Mouse (Mus musculus): ENCODE results near the gene Gm28053.

The Gm28053 gene

DNA sequence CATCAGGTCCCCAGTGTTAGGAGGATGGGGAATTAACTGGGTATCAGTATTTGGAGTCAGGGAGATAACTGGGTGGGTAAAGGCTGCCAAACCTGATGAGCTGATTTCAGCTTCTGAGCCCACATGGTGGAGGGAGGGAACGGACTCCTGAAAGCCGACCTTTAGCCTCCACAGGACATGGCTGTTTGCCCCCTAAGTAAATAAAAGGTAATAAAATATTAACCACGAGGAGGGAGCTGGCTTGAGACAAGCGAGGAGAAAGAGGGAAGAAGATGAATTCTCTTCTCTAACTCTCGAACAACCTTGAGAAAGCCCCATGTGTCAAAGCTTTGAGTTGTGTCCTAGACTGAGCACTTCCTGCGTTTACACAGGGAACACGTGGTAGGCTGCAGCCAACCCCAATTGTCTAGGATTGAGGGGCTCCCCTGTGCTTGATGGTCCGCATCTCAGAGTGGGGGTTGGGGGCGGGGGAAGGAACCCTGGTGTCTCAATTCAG is 23.4 kb downstream of the Gm28053 start:
- DNase-seq (ENCODE audit: low read depth, low spot score): no peak
- H3K36me3 ChIP-seq (ENCODE audit: control insufficient read depth, insufficient read depth, low read length, poor library complexity, severe bottlenecking): peaks cover 15% of the 10 kb centered on the region
- H3K27me3 ChIP-seq (ENCODE audit: control insufficient read depth, insufficient read depth, low read length, poor library complexity, severe bottlenecking): no peaks in the 10 kb centered on the region

DNA sequence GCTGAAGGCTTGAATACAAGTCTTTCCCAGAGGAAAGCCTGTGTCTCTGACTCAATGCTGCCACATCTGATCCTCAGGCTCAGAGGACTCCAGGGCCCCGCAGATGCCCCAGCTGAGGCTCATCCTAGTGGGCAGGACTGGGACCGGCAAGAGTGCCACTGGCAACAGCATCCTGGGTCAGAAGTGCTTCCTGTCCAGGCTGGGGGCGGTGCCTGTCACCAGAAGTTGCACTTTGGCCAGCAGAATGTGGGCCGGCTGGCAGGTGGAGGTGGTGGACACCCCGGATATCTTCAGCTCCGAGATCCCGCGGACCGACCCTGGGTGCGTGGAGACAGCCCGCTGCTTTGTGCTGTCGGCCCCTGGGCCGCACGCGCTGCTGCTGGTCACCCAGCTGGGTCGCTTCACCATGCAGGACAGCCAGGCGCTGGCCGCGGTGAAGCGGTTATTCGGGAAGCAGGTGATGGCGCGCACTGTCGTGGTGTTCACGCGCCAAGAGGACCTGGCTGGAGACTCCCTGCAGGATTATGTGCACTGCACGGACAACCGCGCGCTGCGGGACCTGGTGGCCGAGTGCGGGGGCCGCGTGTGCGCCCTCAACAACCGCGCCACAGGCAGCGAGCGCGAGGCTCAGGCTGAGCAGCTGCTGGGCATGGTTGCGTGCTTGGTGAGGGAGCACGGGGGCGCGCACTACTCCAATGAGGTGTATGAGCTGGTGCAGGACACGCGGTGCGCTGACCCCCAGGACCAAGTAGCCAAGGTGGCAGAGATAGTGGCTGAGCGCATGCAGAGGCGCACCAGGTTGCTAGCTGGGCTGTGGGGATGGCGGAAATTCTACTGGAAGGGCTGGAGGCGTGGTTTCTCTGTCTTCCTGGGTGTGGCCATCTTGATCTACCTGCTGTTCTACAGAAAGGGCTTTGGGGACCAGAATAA is 24.3 kb downstream of the Gm28053 start:
- Histone ChIP-seq H3K27me3 (ENCODE audit: control insufficient read depth, insufficient read depth, low read length, poor library complexity, severe bottlenecking) (no peaks in the 10 kb centered on the region), H3K36me3 (ENCODE audit: control insufficient read depth, insufficient read depth, low read length, poor library complexity, severe bottlenecking) (peaks cover 15% of the 10 kb centered on the region)
- no peak for DNase-seq (ENCODE audit: low read depth, low spot score)

DNA sequence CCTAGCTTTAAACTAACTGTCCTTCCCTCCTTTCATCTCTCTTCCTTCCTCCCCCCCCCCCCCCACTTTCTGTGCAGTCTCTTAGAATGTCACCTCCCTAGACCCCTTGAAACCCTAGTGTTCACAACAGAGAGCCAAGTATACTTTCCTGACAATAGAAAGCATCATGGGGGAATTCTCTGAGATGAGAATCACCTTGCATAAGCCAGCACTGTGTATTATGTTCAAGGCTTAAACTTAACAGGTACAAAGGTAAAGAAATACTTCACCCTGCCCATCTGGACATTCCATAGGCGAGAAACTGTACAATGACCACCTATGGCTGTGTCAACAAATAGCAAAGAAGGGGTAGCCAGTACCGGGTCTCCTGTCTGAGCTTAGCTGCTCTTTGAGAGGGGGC is 27.1 kb downstream of the Gm28053 start:
- no peaks in the 10 kb centered on the region for H3K27me3 ChIP-seq (ENCODE audit: control insufficient read depth, insufficient read depth, low read length, poor library complexity, severe bottlenecking)
- no peak for DNase-seq (ENCODE audit: low read depth, low spot score)
- peaks cover 17% of the 10 kb centered on the region for H3K36me3 ChIP-seq (ENCODE audit: control insufficient read depth, insufficient read depth, low read length, poor library complexity, severe bottlenecking)

DNA sequence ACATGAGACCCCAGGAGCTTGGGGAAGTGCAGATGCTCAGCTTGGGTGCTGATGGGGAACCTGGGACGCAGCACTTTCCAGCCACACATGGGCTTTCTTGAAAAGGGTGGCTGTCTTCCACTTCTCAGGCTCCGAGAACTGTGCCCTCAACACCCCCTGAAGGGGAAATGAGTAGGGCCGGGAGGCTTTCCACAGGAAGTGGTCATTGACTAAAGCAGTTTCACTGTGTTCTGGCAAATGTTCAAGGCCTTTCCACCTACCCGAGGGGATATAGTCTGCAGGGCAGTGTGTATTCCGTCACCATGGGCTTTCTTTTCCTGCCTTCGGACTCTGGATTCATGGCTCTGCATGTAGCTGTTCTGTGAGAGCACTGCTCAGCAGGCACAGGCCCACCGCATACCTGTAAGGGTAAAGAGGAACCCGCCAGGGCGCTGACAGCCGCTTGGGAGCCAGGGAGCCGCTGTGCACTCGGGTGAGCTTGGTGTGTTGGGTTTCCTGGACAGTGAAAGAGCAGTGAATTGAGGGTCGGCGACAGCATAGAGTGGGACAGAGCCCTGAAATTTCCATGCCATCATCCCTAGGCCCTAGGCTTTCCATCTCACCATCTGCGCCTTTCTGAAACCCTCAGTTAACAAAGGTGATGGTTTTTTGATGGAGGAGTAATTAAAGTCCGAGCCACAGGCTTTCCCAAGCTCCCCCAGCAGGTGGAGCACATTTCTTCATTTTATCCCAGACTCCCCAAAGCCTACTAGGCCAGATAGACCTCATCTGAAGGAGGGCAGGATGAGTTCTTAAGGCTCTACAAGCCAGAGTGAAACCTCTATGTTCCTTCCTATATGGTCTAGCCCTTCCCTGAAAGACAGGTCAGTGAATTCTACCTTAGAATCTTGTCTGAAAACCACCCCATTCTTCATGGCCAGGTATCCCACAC is 27.8 kb downstream of the Gm28053 start, which contains the start of gene Gimap5:
Gimap5 (plus strand) TSS at position 239 of the 931 bp plus-strand sequence.
- no peaks in the 10 kb centered on the region for H3K27me3 ChIP-seq (ENCODE audit: control insufficient read depth, insufficient read depth, low read length, poor library complexity, severe bottlenecking)
- peak; percentile 87 for DNase-seq (ENCODE audit: low read depth, low spot score)
- H3K36me3 ChIP-seq (ENCODE audit: control insufficient read depth, insufficient read depth, low read length, poor library complexity, severe bottlenecking): peaks cover 19% of the 10 kb centered on the region

DNA sequence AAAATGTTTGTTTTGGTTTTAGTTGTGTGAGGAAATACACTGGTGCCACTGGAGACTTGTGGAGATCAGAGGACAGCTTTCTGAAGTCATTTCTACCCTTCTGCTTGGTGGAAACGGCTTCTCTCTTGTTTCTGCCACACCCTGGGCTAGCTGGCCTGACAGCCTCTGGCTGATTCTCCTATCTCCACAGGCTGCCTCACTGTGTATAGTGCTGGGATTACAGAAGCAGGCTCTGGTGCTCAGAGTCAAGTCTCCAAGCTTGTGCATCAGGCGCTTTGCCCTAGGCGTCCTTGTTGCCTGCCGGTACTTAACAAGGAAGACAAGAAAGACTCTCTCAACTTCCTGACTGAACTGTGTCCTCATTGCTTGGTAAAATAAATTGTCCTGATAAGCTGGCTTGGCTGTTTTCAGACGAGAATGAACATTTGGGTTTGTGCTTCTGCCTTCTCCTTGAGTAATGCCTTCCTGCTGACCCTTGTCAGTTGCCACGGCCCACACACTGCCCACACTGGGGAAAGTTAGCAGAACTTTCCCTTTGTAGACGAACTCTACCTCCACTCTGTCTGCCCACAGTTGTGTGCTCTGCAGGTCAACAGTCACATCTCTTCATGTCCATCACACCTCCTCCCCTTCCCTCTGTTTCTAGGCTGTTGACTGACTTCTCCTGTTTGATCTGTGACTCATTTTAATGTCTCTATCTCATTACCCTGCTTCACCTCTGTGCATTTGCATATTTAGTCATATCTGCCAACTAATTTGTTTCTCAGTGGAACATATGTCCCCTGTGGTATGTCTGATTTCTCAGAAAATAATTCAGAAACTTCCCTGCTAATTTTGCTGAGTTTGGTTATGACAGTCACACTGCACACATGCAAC is 28.9 kb downstream of the Gm28053 start:
- DNase-seq (ENCODE audit: low read depth, low spot score): peak; percentile 79
- H3K27me3 ChIP-seq (ENCODE audit: control insufficient read depth, insufficient read depth, low read length, poor library complexity, severe bottlenecking): no peaks in the 10 kb centered on the region
- peaks cover 13% of the 10 kb centered on the region for H3K36me3 ChIP-seq (ENCODE audit: control insufficient read depth, insufficient read depth, low read length, poor library complexity, severe bottlenecking)

DNA sequence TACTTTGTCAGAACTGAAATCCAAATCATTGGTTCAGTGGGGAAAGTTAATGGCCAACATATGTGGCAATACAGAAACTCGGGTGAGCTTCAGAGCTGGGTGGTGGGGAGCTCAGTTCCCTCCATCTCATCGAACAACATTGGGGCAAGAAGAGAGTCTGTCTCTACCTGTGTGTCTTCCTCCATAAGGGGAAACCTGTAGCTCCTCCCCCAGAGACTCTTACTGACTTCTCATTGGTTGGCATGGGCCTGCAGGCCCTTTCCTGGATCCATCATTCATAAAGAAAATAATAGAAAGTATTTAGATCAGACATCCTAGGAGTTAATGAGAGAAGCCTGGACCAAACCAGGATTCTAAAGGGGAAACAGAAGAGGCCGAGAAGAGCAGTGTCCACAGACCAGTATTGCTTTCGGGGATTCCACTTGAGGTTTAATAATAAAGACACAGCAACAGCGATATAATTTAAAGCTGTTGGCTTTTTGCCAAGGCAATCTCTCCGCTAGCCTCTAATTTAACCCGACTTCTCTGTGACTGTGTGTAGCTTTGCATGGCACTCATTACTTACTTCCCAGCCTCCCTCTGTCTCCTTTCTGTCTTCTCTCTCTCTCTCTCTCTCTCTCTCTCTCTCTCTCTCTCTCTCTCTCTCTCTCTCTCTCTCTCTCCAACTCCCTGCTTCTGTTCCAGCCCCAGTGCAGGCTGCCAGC is 45.3 kb downstream of the Gm28053 start:
- H3K27me3 ChIP-seq (ENCODE audit: control insufficient read depth, insufficient read depth, low read length, poor library complexity, severe bottlenecking): no peaks in the 10 kb centered on the region
- no peak for DNase-seq (ENCODE audit: low read depth, low spot score)

DNA sequence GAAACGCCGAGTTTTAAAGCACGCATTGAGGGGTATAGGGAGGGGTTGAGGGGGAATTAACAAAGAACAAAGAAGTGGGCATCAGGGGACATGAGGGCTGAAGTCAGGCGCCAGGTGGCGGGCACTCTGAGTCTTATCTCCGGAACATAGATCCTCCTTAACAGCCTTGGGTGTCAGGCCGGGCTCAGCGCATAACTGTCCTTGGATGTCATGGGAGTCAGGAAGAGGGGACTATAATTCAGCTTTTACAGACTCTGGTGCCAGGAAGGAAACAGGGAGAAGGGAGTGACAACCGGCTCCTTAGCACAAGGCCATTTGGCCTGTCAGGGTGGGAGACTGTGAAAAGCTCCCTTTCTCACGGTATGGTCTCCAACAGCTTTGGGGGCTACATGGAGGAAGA is 46.1 kb downstream of the Gm28053 start:
- H3K36me3 ChIP-seq (ENCODE audit: control insufficient read depth, insufficient read depth, low read length, poor library complexity, severe bottlenecking): peaks cover 9% of the 10 kb centered on the region
- no peaks in the 10 kb centered on the region for H3K27me3 ChIP-seq (ENCODE audit: control insufficient read depth, insufficient read depth, low read length, poor library complexity, severe bottlenecking)
- DNase-seq (ENCODE audit: low read depth, low spot score): no peak

More for the DNA sequence above, 45.3 kb downstream of the Gm28053 start:
- H3K36me3 ChIP-seq (ENCODE audit: control insufficient read depth, insufficient read depth, low read length, poor library complexity, severe bottlenecking): peaks cover 9% of the 10 kb centered on the region

DNA sequence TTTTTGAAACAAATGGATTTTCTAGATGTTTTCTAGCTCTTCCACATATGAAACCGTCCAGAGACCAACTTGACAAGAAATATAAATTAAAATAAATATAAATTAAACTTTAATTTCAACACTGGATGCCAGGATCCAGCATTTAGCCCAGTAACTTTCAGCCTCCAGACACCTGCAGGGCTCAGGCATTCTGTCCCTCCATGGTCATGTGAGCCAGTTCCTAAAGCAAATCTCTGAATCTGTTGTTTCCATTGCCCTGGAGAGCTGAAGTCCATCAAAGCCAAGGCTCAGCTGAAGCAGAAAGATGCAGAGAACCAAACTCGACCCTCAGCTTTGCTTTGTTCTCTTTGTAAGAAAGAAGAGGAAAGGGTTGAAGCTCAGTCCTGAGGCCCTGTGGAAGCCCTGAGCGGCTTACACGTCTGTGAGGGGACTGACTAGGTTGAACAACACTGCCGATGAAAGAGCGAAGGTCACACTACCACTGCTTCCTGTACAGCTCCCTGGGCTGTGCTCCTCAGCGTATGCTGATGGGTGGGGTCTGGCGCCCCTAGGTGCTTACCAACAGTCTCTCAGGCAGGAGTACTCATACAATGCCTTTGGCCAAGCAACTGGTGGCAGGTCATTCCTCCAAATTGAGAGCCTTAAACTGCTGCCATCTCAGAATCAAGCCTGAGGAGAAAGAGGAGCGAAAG is 49.9 kb downstream of the Gm28053 start:
- H3K27me3 ChIP-seq (ENCODE audit: control insufficient read depth, insufficient read depth, low read length, poor library complexity, severe bottlenecking): no peaks in the 10 kb centered on the region
- peak; percentile 60 for DNase-seq (ENCODE audit: low read depth, low spot score)
- peaks cover 9% of the 10 kb centered on the region for H3K36me3 ChIP-seq (ENCODE audit: control insufficient read depth, insufficient read depth, low read length, poor library complexity, severe bottlenecking)

DNA sequence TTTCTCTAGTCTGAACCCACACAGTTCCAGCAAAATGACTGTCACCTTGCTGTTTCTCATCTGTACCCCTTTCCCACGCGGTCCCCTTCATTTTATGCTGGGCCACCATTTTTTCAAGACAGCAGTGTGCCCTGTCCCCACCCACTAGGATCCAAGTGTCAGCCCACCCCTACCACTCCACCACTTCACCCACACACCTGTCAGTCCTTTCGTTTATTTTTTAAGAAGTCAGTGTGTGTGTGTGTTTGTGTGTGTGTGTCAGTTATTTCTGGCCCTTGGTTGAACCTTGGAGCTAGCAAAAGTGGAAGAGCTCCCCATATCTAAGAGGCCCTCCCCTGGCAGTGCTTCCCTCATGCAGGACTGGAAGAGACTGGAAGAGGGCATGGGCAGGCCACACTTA is 50.5 kb downstream of the Gm28053 start:
- H3K27me3 ChIP-seq (ENCODE audit: control insufficient read depth, insufficient read depth, low read length, poor library complexity, severe bottlenecking): no peaks in the 10 kb centered on the region
- no peak for DNase-seq (ENCODE audit: low read depth, low spot score)
- H3K36me3 ChIP-seq (ENCODE audit: control insufficient read depth, insufficient read depth, low read length, poor library complexity, severe bottlenecking): peaks cover 9% of the 10 kb centered on the region

DNA sequence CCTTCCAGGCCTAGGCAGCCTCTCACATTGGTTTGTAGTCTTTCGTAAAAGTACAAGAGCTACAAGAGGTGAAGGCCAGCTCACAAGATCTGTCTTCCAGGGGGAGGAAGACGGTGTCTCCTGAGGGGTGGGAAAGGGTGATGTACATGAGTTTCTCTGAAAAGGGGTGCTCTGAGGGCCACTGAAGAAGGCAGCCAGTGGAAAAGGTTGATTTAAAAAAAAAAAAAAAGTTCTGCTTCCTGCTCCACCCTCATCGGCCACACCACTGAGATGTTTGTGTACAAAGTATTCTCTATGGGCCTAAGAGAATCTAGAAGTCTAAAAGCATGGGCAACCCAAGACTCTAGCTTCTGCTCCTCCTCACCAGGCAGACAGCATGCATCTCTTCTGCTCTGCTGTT is 52.3 kb downstream of the Gm28053 start, which contains the start of gene Gimap3:
Gimap3 (minus strand) TSS at position 156 of the 400 bp plus-strand sequence.
- Histone ChIP-seq H3K36me3 (ENCODE audit: control insufficient read depth, insufficient read depth, low read length, poor library complexity, severe bottlenecking) (peaks cover 9% of the 10 kb centered on the region), H3K27me3 (ENCODE audit: control insufficient read depth, insufficient read depth, low read length, poor library complexity, severe bottlenecking) (no peaks in the 10 kb centered on the region)
- peak; percentile 55 for DNase-seq (ENCODE audit: low read depth, low spot score)

DNA sequence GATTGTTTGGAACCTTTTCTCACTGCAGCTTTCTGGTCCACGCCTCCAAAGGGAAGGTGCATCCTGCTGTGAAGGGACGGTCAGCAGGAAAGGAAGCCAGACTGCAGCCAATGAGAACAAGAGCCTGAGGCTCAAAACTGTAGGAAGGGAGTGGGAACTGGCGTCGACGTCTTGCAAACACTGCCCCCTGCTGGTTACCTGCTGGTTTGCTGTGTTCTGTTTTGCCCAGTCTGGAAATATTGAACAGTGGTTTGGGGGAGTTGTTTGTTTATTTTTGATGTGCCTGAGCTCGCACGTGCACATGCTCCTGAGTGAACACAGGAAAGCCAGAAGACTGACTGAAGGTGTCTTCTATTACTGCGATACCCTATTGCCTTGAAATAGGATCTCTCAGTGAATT is 53.6 kb downstream of the Gm28053 start:
- H3K36me3 ChIP-seq (ENCODE audit: control insufficient read depth, insufficient read depth, low read length, poor library complexity, severe bottlenecking): peaks cover 3% of the 10 kb centered on the region; the same call in 1 of the 2 replicates
- no peaks in the 10 kb centered on the region for H3K27me3 ChIP-seq (ENCODE audit: control insufficient read depth, insufficient read depth, low read length, poor library complexity, severe bottlenecking)
- peak; percentile 87 for DNase-seq (ENCODE audit: low read depth, low spot score)

DNA sequence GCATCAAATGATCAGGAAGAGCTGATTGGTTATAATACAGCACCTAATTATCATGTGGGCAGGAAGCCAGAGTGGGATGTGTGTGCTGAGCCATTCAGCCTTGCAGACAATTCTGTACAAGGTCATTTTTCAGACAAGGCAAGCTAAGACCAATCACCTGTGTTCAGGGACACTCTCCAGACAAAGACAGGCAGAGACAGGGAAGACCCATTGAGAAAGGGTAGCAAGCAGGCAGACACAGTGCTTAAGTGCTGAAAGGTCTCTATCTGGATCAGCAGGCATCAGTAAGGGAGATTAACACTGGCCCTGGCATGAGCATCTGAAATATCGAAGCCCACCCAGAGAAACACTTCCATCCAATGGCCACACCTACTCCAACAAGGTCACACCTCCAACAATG is 66.0 kb downstream of the Gm28053 start:
- no peaks in the 10 kb centered on the region for H3K36me3 ChIP-seq (ENCODE audit: control insufficient read depth, insufficient read depth, low read length, poor library complexity, severe bottlenecking)
- H3K27me3 ChIP-seq (ENCODE audit: control insufficient read depth, insufficient read depth, low read length, poor library complexity, severe bottlenecking): no peaks in the 10 kb centered on the region

DNA sequence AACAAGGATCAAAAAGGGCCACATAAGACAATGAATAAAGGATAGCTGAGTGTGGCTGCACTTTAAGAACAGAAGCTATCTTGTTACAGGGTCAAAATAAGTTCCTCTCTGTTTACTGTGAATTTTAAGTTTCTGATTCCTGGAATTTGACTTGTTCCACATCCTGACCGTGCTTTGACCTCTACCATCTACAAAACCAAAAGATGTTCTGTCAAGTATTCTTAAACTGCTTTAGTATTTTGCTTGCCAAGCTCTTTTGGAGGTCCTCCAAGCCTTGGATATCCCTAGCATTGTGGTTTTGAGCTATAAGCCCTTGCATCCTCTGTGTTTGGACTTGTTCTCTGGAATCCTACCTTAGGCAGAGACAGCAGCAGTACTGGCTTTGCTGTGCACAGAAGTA is 66.8 kb downstream of the Gm28053 start:
- no peaks in the 10 kb centered on the region for H3K27me3 ChIP-seq (ENCODE audit: control insufficient read depth, insufficient read depth, low read length, poor library complexity, severe bottlenecking)
- no peaks in the 10 kb centered on the region for H3K36me3 ChIP-seq (ENCODE audit: control insufficient read depth, insufficient read depth, low read length, poor library complexity, severe bottlenecking)
- DNase-seq (ENCODE audit: low read depth, low spot score): no peak

More for the DNA sequence above, 66.0 kb downstream of the Gm28053 start:
- DNase-seq (ENCODE audit: low read depth, low spot score): no peak
